Mouse (Mus musculus): ENCODE results near the gene Gm128. TPM values are rescaled to one million over a fixed set of nuclear protein-coding genes. Genes with fewer than 3 reads are reported as not detected.

Gene Gm128
- total and polyA plus RNA-seq, 3 experiments: not detected

DNA sequence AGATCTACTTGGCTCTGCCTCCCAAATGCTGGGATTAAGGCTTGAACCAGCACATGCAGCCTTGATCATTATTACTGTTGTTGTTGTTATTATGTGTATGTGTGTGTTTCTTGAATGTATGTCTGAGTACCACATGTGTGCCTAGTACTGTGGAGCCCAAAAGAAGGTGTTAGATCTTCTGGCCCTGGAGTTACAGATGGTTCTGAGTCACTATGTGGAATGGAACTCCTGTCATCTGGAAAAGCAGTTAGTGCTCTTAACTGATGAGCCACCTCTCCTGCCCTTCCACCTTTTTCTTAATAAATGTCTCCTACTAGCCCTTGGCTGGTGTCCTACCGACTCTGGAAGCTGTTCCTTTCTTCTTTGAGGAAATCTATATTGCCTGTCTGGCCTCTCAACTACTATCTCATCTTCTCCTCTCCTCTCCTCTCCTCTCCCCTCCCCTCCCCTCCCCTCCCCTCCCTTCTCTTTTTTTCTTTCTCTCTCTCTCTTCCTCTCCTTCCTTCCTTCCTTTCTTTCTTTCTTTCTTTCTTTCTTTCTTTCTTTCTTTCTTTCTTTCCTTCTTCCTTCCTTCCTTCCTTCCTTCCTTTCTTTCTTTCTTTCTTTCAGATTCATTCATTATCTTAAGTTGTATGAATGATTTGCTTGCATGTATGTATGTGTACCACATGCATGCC lies 6.4 kb upstream of the Gm128 start:
- Histone ChIP-seq H3K4me3 (ENCODE audit: low read depth, low read length) (no peak overlapping the region), H3K9me3 (replicated peaks) (no peaks in the 10 kb centered on the region), H3K4me1 (ENCODE audit: insufficient read depth, low read depth, low read length) (peaks cover 34% of the 10 kb centered on the region), H3K36me3 (replicated peaks) (peaks cover 10% of the 10 kb centered on the region), H3K27me3 (ENCODE audit: insufficient read depth, low read length) (no peaks in the 10 kb centered on the region)
- ATAC-seq (ENCODE audit: extremely low read depth, insufficient number of reproducible peaks, low FRiP score, poor library complexity, severe bottlenecking) (no peak), DNase-seq (ENCODE audit: low spot score) (no peak)
- TF ChIP-seq GATA2 (IDR thresholded peaks at IDR 0.05; ENCODE audit: borderline replicate concordance, low read depth, low read length): no peak
- TF ChIP-seq GATA1 (IDR thresholded peaks at IDR 0.05; ENCODE audit: borderline replicate concordance, low read length): no peak
- no peak for TF ChIP-seq TAL1 (conservative IDR thresholded peaks at IDR 0.05; ENCODE audit: low read depth, low read length)
- TF ChIP-seq CTCF (IDR thresholded peaks at IDR 0.05; ENCODE audit: low read depth, low read length): no peak
- TF ChIP-seq POLR2AphosphoS5 (IDR thresholded peaks at IDR 0.05; ENCODE audit: insufficient replicate concordance, low read depth, low read length): no peak

DNA sequence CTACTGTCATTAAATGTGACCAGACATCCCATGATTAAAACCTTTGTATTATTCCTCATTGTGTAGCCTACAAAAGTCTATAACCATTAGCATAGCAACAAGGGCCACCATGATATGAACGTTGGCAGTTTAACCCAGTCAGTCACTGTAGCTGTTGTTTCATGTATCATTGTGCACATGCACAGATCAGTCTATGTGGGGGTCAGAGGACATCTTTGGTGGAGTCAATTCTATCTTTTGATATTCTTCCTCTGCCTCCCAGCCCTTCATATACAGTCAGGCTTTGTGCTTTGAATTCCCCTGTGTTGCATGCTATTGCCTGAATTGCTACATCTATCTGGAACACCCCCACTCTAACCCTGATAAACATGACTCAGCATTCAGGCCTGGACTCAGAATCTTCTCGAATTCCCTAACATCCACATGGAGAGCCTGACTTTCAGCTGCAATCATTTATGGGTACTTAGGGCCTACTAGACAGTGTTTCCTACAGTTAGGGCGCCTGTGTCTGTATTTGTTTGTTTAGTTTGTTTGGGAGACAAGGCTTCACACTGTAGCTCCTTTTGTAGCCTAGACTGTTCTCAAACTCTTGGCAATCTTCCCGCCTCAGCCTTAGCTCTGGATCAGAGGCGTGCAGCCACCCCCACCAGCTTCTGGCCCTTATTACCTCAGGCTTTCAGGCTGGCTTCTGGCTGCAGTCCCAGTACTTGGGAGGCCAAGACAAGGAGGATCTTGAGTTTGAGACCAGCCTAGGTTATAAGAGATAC lies 5.2 kb upstream of the Gm128 start:
- Histone ChIP-seq H3K4me1 (ENCODE audit: insufficient read depth, low read depth, low read length) (peaks cover 34% of the 10 kb centered on the region), H3K36me3 (replicated peaks) (peaks cover 4% of the 10 kb centered on the region), H3K9me3 (replicated peaks) (no peaks in the 10 kb centered on the region), H3K27me3 (ENCODE audit: insufficient read depth, low read length) (no peaks in the 10 kb centered on the region), H3K4me3 (ENCODE audit: low read depth, low read length) (no peak overlapping the region)
- ATAC-seq (ENCODE audit: extremely low read depth, insufficient number of reproducible peaks, low FRiP score, poor library complexity, severe bottlenecking) (no peak), DNase-seq (ENCODE audit: low spot score) (peak; percentile 40)
- TF ChIP-seq GATA1 (IDR thresholded peaks at IDR 0.05; ENCODE audit: borderline replicate concordance, low read length): no peak
- no peak for TF ChIP-seq GATA2 (IDR thresholded peaks at IDR 0.05; ENCODE audit: borderline replicate concordance, low read depth, low read length)
- no peak for TF ChIP-seq POLR2AphosphoS5 (IDR thresholded peaks at IDR 0.05; ENCODE audit: insufficient replicate concordance, low read depth, low read length)
- no peak for TF ChIP-seq CTCF (IDR thresholded peaks at IDR 0.05; ENCODE audit: low read depth, low read length)
- TF ChIP-seq TAL1 (conservative IDR thresholded peaks at IDR 0.05; ENCODE audit: low read depth, low read length): no peak

DNA sequence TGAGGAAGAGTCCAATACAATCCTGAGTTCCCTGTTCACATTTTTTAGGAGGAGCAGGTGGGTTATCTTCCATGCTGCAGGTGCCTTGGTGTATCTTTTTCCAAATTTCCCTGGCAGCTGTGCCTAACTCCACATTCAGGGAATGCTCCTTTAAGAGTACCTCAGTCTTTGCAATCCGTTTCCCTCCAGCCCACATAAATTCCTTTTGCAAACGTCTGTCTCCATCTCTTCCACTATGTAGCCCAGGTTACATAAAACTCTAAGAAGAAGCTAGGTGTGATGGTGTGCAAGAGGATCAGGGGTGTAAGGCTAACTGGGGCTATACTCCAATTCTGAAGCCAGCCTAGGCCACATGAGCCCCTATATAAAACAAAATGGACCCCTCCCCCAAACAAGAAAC lies 1.7 kb upstream of the Gm128 start:
- Histone ChIP-seq H3K4me1 (ENCODE audit: insufficient read depth, low read depth, low read length) (peaks cover 18% of the 10 kb centered on the region), H3K36me3 (replicated peaks) (peaks cover 20% of the 10 kb centered on the region), H3K4me3 (ENCODE audit: low read depth, low read length) (no peak overlapping the region), H3K9me3 (replicated peaks) (no peaks in the 10 kb centered on the region), H3K27me3 (ENCODE audit: insufficient read depth, low read length) (no peaks in the 10 kb centered on the region)
- no peak for ATAC-seq (ENCODE audit: extremely low read depth, insufficient number of reproducible peaks, low FRiP score, poor library complexity, severe bottlenecking)
- no peak for DNase-seq (ENCODE audit: low spot score)
- TF ChIP-seq GATA1 (IDR thresholded peaks at IDR 0.05; ENCODE audit: borderline replicate concordance, low read length): no peak
- TF ChIP-seq GATA2 (IDR thresholded peaks at IDR 0.05; ENCODE audit: borderline replicate concordance, low read depth, low read length): no peak

DNA sequence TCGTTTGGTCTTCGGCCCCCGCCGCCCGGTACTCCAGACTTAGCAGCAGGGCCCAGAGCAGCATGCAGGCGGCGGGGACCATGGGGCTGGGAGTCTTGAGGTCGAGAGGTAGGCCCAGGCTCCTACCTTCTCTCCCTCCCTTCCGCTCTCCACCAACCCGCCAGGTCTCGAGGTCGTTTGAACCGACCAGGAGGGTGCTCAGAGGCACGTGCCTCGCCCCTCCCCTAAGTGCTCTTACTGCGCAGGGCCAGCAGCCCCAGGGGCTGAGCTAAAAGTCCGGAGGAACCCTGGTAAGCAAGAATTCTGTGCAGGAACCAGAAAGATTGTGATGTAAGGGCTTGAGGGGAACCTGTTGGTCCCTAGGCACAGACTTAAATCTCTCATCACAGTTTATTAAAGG lies 498 bp downstream of the Gm128 start:
- ATAC-seq (ENCODE audit: extremely low read depth, insufficient number of reproducible peaks, low FRiP score, poor library complexity, severe bottlenecking) (no peak), DNase-seq (ENCODE audit: low spot score) (no peak)
- peaks cover 7% of the 10 kb centered on the region; the same call in 1 of the 2 replicates for H3K4me1 ChIP-seq (ENCODE audit: insufficient read depth, low read depth, low read length)
- H3K4me3 ChIP-seq (ENCODE audit: low read depth, low read length): no peak overlapping the region
- no peaks in the 10 kb centered on the region for H3K9me3 ChIP-seq (replicated peaks)
- H3K27me3 ChIP-seq (ENCODE audit: insufficient read depth, low read length): no peaks in the 10 kb centered on the region
- no peak for TF ChIP-seq CTCF (IDR thresholded peaks at IDR 0.05; ENCODE audit: low read depth, low read length)
- no peak for TF ChIP-seq TAL1 (conservative IDR thresholded peaks at IDR 0.05; ENCODE audit: low read depth, low read length)
- no peak for TF ChIP-seq GATA2 (IDR thresholded peaks at IDR 0.05; ENCODE audit: borderline replicate concordance, low read depth, low read length)
- no peak for TF ChIP-seq GATA1 (IDR thresholded peaks at IDR 0.05; ENCODE audit: borderline replicate concordance, low read length)
- no peak for TF ChIP-seq POLR2AphosphoS5 (IDR thresholded peaks at IDR 0.05; ENCODE audit: insufficient replicate concordance, low read depth, low read length)
- H3K36me3 ChIP-seq (replicated peaks): peaks cover 41% of the 10 kb centered on the region

DNA sequence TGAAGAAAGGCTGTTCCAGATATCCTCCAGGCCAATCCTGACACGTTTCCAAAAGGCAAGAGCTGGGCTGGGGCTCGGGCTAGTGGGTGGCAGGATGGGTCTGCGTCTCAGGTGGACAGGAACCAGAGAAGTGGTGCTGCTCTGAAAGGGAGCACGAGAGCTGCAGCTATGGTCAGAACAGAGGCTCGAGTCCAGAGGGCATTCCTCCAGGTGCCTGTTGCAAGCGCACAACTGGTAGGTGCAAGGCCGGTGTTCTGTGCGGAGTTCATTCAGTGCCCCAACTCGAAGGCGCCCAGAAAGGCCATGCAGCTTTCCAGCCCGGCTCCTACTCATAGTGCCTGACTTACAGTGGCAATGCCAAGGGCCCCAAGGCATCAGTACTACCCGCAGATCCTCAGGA lies 1.4 kb downstream of the Gm128 start:
- Histone ChIP-seq H3K36me3 (replicated peaks) (peaks cover 50% of the 10 kb centered on the region), H3K27me3 (ENCODE audit: insufficient read depth, low read length) (no peaks in the 10 kb centered on the region), H3K4me1 (ENCODE audit: insufficient read depth, low read depth, low read length) (peaks cover 10% of the 10 kb centered on the region), H3K4me3 (ENCODE audit: low read depth, low read length) (no peak overlapping the region), H3K9me3 (replicated peaks) (no peaks in the 10 kb centered on the region)
- ATAC-seq (ENCODE audit: extremely low read depth, insufficient number of reproducible peaks, low FRiP score, poor library complexity, severe bottlenecking): no peak
- 0 out of 2 replicates have a peak, but pooled peaks have one; percentile 26 for TF ChIP-seq POLR2AphosphoS5 (IDR thresholded peaks at IDR 0.05; ENCODE audit: insufficient replicate concordance, low read depth, low read length)
- no peak for TF ChIP-seq GATA1 (IDR thresholded peaks at IDR 0.05; ENCODE audit: borderline replicate concordance, low read length)
- DNase-seq (ENCODE audit: low spot score): no peak

DNA sequence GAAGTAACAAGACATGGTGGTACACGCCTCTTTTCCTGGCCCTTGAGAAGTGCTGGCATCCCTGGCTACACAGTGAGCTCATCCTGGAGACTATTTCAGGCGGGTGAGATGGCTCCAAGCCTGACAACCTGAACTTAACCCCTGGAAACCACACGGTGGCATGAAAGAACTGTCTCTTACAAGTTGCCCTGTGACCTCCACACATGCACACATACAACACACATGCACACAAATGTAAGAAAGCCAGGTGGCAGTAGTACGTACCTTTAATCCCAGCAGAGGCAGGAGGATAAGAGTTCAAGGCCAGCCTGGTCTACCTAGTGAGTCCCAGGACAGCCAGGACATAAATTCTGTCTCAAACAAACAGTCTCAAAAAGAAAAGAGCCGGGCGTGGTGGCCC lies 2.4 kb downstream of the Gm128 start:
- no peak for ATAC-seq (ENCODE audit: extremely low read depth, insufficient number of reproducible peaks, low FRiP score, poor library complexity, severe bottlenecking)
- no peak for DNase-seq (ENCODE audit: low spot score)

More for the DNA sequence above, 2.4 kb downstream of the Gm128 start:
- Histone ChIP-seq H3K4me3 (ENCODE audit: low read depth, low read length) (no peak overlapping the region), H3K36me3 (replicated peaks) (peaks cover 60% of the 10 kb centered on the region), H3K27me3 (ENCODE audit: insufficient read depth, low read length) (no peaks in the 10 kb centered on the region), H3K9me3 (replicated peaks) (no peaks in the 10 kb centered on the region), H3K4me1 (ENCODE audit: insufficient read depth, low read depth, low read length) (peaks cover 10% of the 10 kb centered on the region)
- TF ChIP-seq GATA1 (IDR thresholded peaks at IDR 0.05; ENCODE audit: borderline replicate concordance, low read length) (no peak), CTCF (IDR thresholded peaks at IDR 0.05; ENCODE audit: low read depth, low read length) (no peak), TAL1 (conservative IDR thresholded peaks at IDR 0.05; ENCODE audit: low read depth, low read length) (no peak), GATA2 (IDR thresholded peaks at IDR 0.05; ENCODE audit: borderline replicate concordance, low read depth, low read length) (no peak), POLR2AphosphoS5 (IDR thresholded peaks at IDR 0.05; ENCODE audit: insufficient replicate concordance, low read depth, low read length) (no peak)
